Mouse (Mus musculus): ENCODE results near the gene Capn12. TPM values are rescaled to one million over a fixed set of nuclear protein-coding genes. Genes with fewer than 3 reads are reported as not detected.
"Not testable (repeated sequence)": the region's sequence is repeated elsewhere in the genome, so short reads cannot be mapped to it uniquely, and the experiment has no call there.

Capn12 gene
- polyA plus RNA-seq, 1 experiment from 2014 or later = 0.26 TPM

- Histone ChIP-seq H3K4me3 (replicated peaks) (no peak overlapping the region), H3K4me2 (no peak overlapping the region), H3K27me3 (no peaks in the 10 kb centered on the region), H3K27ac (no peak overlapping the region), H3K9me3 (no peaks in the 10 kb centered on the region), H3K9ac (replicated peaks) (no peak overlapping the region), H3K36me3 (no peaks in the 10 kb centered on the region), H3K4me1 (replicated peaks) (peaks cover 8% of the 10 kb centered on the region; the same call in 1 of the 2 replicates)
- no peak for ATAC-seq (ENCODE audit: insufficient number of reproducible peaks, insufficient read depth, low FRiP score, low TSS enrichment, low read depth)
- WGBS = 66% methylated on average over 7 of the region's 7 CpGs
These were observed 1.6 kb upstream of the Capn12 start for GRCm38 (mm10) chr7:28879606-28880005.

- H3K27ac ChIP-seq = no peak overlapping the region
- H3K27me3 ChIP-seq = peaks cover under 1% of the 10 kb centered on the region; the same call in 1 of the 2 replicates
- H3K9me3 ChIP-seq = no peaks in the 10 kb centered on the region
- no peak overlapping the region for H3K4me2 ChIP-seq
- peaks cover 8% of the 10 kb centered on the region; the same call in 1 of the 2 replicates for H3K4me1 ChIP-seq (replicated peaks)
- no peak overlapping the region for H3K4me3 ChIP-seq (replicated peaks)
- ATAC-seq (ENCODE audit: insufficient number of reproducible peaks, insufficient read depth, low FRiP score, low TSS enrichment, low read depth) = no peak
- no peaks in the 10 kb centered on the region for H3K36me3 ChIP-seq
- H3K9ac ChIP-seq (replicated peaks) = no peak overlapping the region
- WGBS = 83% methylated on average over 10 of the region's 10 CpGs
These were observed 668 bp upstream of the Capn12 start for GRCm38 (mm10) chr7:28880554-28880953.

- WGBS = 87% methylated on average over 11 of the region's 11 CpGs
- Histone ChIP-seq H3K27me3 (peaks cover 24% of the 10 kb centered on the region), H3K36me3 (no peaks in the 10 kb centered on the region), H3K4me3 (replicated peaks) (no peak overlapping the region), H3K4me2 (no peak overlapping the region), H3K4me1 (replicated peaks) (peaks cover 8% of the 10 kb centered on the region; the same call in 1 of the 2 replicates), H3K9ac (replicated peaks) (no peak overlapping the region), H3K27ac (no peak overlapping the region), H3K9me3 (no peaks in the 10 kb centered on the region)
- no peak for ATAC-seq (ENCODE audit: insufficient number of reproducible peaks, insufficient read depth, low FRiP score, low TSS enrichment, low read depth)
These were observed 1.8 kb downstream of the Capn12 start for GRCm38 (mm10) chr7:28883039-28883438.

GRCm38 (mm10) chr7:28883704-28884103 lies 2.5 kb downstream of the Capn12 start:
- not testable (repeated sequence) for H3K4me2 ChIP-seq; H3K9ac ChIP-seq (replicated peaks); H3K27ac ChIP-seq; H3K9me3 ChIP-seq; ATAC-seq (ENCODE audit: insufficient number of reproducible peaks, insufficient read depth, low FRiP score, low TSS enrichment, low read depth); H3K36me3 ChIP-seq; H3K4me3 ChIP-seq (replicated peaks)
- H3K4me1 ChIP-seq (replicated peaks) = peaks cover 13% of the 10 kb centered on the region
- H3K27me3 ChIP-seq = peaks cover 31% of the 10 kb centered on the region
- WGBS = 86% methylated on average over 4 of the region's 4 CpGs

GRCm38 (mm10) chr7:28886486-28886885 lies 5.3 kb downstream of the Capn12 start:
- Histone ChIP-seq H3K27ac (no peak overlapping the region), H3K9ac (replicated peaks) (no peak overlapping the region), H3K27me3 (peaks cover 59% of the 10 kb centered on the region), H3K4me2 (no peak overlapping the region), H3K4me1 (replicated peaks) (peaks cover 15% of the 10 kb centered on the region), H3K4me3 (replicated peaks) (no peak overlapping the region), H3K36me3 (peaks cover 9% of the 10 kb centered on the region), H3K9me3 (no peaks in the 10 kb centered on the region)
- peak; percentile 23; the same call in 1 of the 2 replicates for ATAC-seq (ENCODE audit: insufficient number of reproducible peaks, insufficient read depth, low FRiP score, low TSS enrichment, low read depth)
- 20% methylated on average over 14 of the region's 14 CpGs for WGBS

GRCm38 (mm10) chr7:28888701-28889161 lies 7.5 kb downstream of the Capn12 start:
- WGBS = 3% methylated on average over 27 of the region's 27 CpGs
- H3K9ac ChIP-seq (replicated peaks) = peak overlapping the region; percentile 40
- no peak overlapping the region for H3K27ac ChIP-seq
- peaks cover 14% of the 10 kb centered on the region for H3K4me1 ChIP-seq (replicated peaks)
- ATAC-seq (ENCODE audit: insufficient number of reproducible peaks, insufficient read depth, low FRiP score, low TSS enrichment, low read depth) = 0 out of 2 replicates have a peak, but pooled peaks have one; percentile 6
- H3K36me3 ChIP-seq = peaks cover 29% of the 10 kb centered on the region
- peaks cover 61% of the 10 kb centered on the region for H3K27me3 ChIP-seq
- peak overlapping the region; percentile 67 for H3K4me2 ChIP-seq
- no peaks in the 10 kb centered on the region for H3K9me3 ChIP-seq
- peak overlapping the region; percentile 43 for H3K4me3 ChIP-seq (replicated peaks)

GRCm38 (mm10) chr7:28892601-28893000 lies 11.4 kb downstream of the Capn12 start:
- Histone ChIP-seq H3K27me3 (peaks cover 41% of the 10 kb centered on the region), H3K9me3 (no peaks in the 10 kb centered on the region), H3K4me1 (replicated peaks) (peaks cover 15% of the 10 kb centered on the region), H3K4me2 (no peak overlapping the region), H3K9ac (replicated peaks) (no peak overlapping the region), H3K4me3 (replicated peaks) (no peak overlapping the region), H3K27ac (no peak overlapping the region), H3K36me3 (peaks cover 68% of the 10 kb centered on the region)
- no peak for ATAC-seq (ENCODE audit: insufficient number of reproducible peaks, insufficient read depth, low FRiP score, low TSS enrichment, low read depth)
- 95% methylated on average over 17 of the region's 17 CpGs for WGBS

- 0 out of 2 replicates have a peak, but pooled peaks have one; percentile 30 for ATAC-seq (ENCODE audit: insufficient number of reproducible peaks, insufficient read depth, low FRiP score, low TSS enrichment, low read depth)
- 56% methylated on average over 7 of the region's 7 CpGs for WGBS
- H3K9me3 ChIP-seq = no peaks in the 10 kb centered on the region
- peaks cover 80% of the 10 kb centered on the region for H3K36me3 ChIP-seq
- peak overlapping the region; percentile 29; the same call in 1 of the 2 replicates for H3K27ac ChIP-seq
- H3K4me2 ChIP-seq = no peak overlapping the region
- H3K9ac ChIP-seq (replicated peaks) = no peak overlapping the region; the same call in 1 of the 2 replicates
- peaks cover 30% of the 10 kb centered on the region for H3K27me3 ChIP-seq
- H3K4me3 ChIP-seq (replicated peaks) = no peak overlapping the region
- H3K4me1 ChIP-seq (replicated peaks) = peaks cover 10% of the 10 kb centered on the region
These were observed 12.5 kb downstream of the Capn12 start for GRCm38 (mm10) chr7:28893643-28894265.

- Histone ChIP-seq H3K4me2 (no peak overlapping the region), H3K36me3 (peaks cover 92% of the 10 kb centered on the region), H3K4me3 (replicated peaks) (no peak overlapping the region), H3K9ac (replicated peaks) (no peak overlapping the region), H3K4me1 (replicated peaks) (0 out of 2 replicates have a peak, but pooled peaks cover 3% of the 10 kb centered on the region), H3K9me3 (no peaks in the 10 kb centered on the region), H3K27me3 (peaks cover 18% of the 10 kb centered on the region), H3K27ac (0 out of 2 replicates have a peak overlapping the region, but pooled peaks have one; percentile 7)
- no peak for ATAC-seq (ENCODE audit: insufficient number of reproducible peaks, insufficient read depth, low FRiP score, low TSS enrichment, low read depth)
- 74% methylated on average over 5 of the region's 5 CpGs for WGBS
These were observed 13.7 kb downstream of the Capn12 start for GRCm38 (mm10) chr7:28894942-28895341.

- ATAC-seq (ENCODE audit: insufficient number of reproducible peaks, insufficient read depth, low FRiP score, low TSS enrichment, low read depth) = no peak
- H3K4me2 ChIP-seq = no peak overlapping the region
- no peak overlapping the region for H3K9ac ChIP-seq (replicated peaks)
- H3K36me3 ChIP-seq = peaks cover 98% of the 10 kb centered on the region
- no peaks in the 10 kb centered on the region for H3K9me3 ChIP-seq
- no peaks in the 10 kb centered on the region for H3K27me3 ChIP-seq
- 91% methylated on average over 6 of the region's 6 CpGs for WGBS
- H3K4me1 ChIP-seq (replicated peaks) = peaks cover 7% of the 10 kb centered on the region; the same call in 1 of the 2 replicates
- H3K4me3 ChIP-seq (replicated peaks) = no peak overlapping the region
- H3K27ac ChIP-seq = no peak overlapping the region
These were observed 16.4 kb downstream of the Capn12 start for GRCm38 (mm10) chr7:28897661-28898060.

GRCm38 (mm10) chr7:28899972-28900371 lies 18.8 kb downstream of the Capn12 start:
- Histone ChIP-seq H3K4me2 (no peak overlapping the region), H3K9ac (replicated peaks) (no peak overlapping the region), H3K27ac (no peak overlapping the region), H3K4me3 (replicated peaks) (no peak overlapping the region), H3K27me3 (no peaks in the 10 kb centered on the region), H3K4me1 (replicated peaks) (peaks cover 13% of the 10 kb centered on the region), H3K36me3 (peaks cover 100% of the 10 kb centered on the region), H3K9me3 (no peaks in the 10 kb centered on the region)
- ATAC-seq (ENCODE audit: insufficient number of reproducible peaks, insufficient read depth, low FRiP score, low TSS enrichment, low read depth) = no peak
- WGBS = 87% methylated on average over 4 of the region's 4 CpGs
